Mouse (Mus musculus) heart, embryonic 14.5 days (tissue): ENCODE measurements around the gene Fto. TPM values are rescaled to one million over a fixed set of nuclear protein-coding genes. Genes with fewer than 3 reads are reported as not detected.
A peak's percentile ranks its signal among the peaks of the same experiment; 100 is the strongest.

Source experiments
- ATAC-seq: fragments of 200-750 bp; cut with Nextera tagmentation; 2 replicates; pipeline ENCODE4 v1.8.0; 2017; ENCODE audit warnings: low read depth, moderate TSS enrichment; ENCODE audit not compliant: insufficient number of reproducible peaks, insufficient read depth, low FRiP score
- H3K27ac ChIP-seq, 2 experiments: fragments of 200-500 bp in 1 of 2; fragments of 300-500 bp in 1 of 2; sonication (generic) in 1 of 2; replicated peaks in 1 of 2; 2 replicates each; pipeline ENCODE4 v1.5.1; 2012 to 2014; ENCODE audit warnings: low read depth in 2 of 2, low read length in 2 of 2, control low read depth in 1 of 2, mild to moderate bottlenecking in 1 of 2, mixed read lengths in 1 of 2; ENCODE audit not compliant: control insufficient read depth in 1 of 2, insufficient read depth in 1 of 2
- H3K27me3 ChIP-seq: fragments of 300-500 bp; sonication (generic); 2 replicates; pipeline ENCODE4 v1.6.1; 2014; ENCODE audit warnings: mild to moderate bottlenecking, low read length, control low read depth; ENCODE audit not compliant: control insufficient read depth, insufficient read depth
- H3K36me3 ChIP-seq: fragments of 300-500 bp; sonication (generic); 2 replicates; pipeline ENCODE4 v1.6.1; 2014; ENCODE audit warnings: mild to moderate bottlenecking, control low read depth, low read length, mixed read lengths; ENCODE audit not compliant: control insufficient read depth, insufficient read depth
- H3K4me1 ChIP-seq, 2 experiments: fragments of 200-500 bp in 1 of 2; fragments of 300-500 bp in 1 of 2; sonication (generic) in 1 of 2; 2 replicates each; pipeline ENCODE4 v1.6.1; 2012 to 2014; ENCODE audit warnings: low read length in 2 of 2, control low read depth in 1 of 2, mixed read lengths in 1 of 2; ENCODE audit not compliant: control insufficient read depth in 2 of 2, insufficient read depth in 2 of 2
- H3K4me2 ChIP-seq: fragments of 300-500 bp; sonication (generic); 2 replicates; pipeline ENCODE4 v1.6.1; 2014; ENCODE audit warnings: mild to moderate bottlenecking, low read length
- H3K4me3 ChIP-seq, 2 experiments: fragments of 200-500 bp in 1 of 2; fragments of 300-500 bp in 1 of 2; sonication (generic) in 1 of 2; 2 replicates each; pipeline ENCODE4 v1.5.1; 2012 to 2014; ENCODE audit warnings: low read length in 2 of 2, mild to moderate bottlenecking in 2 of 2, control low read depth in 1 of 2, low read depth in 1 of 2, moderate library complexity in 1 of 2; ENCODE audit not compliant: control insufficient read depth in 1 of 2, insufficient read depth in 1 of 2
- H3K9ac ChIP-seq: fragments of 300-500 bp; sonication (generic); 2 replicates; pipeline ENCODE4 v1.6.1; 2014; ENCODE audit warnings: mild to moderate bottlenecking, low read length
- H3K9me3 ChIP-seq: fragments of 300-500 bp; sonication (generic); 2 replicates; pipeline ENCODE4 v1.6.1; 2016; ENCODE audit warnings: low read length, control low read depth; ENCODE audit not compliant: control insufficient read depth
- WGBS: fragments of 180-500 bp; shearing (Covaris S2); extraction: QIAGEN DNeasy Blood & Tissue Kit; methylation state at CpG from one replicate; pipeline ENCODE4 v1.1.7; 2014; 5-methylcytosine and 5-hydroxymethylcytosine counted together
- polyA plus RNA-seq: library from polyadenylated mRNA; unstranded; fragments of >200 nt; fragmentation: Nextera tagmentation; extraction: Ambion mirVana; gene quantifications from 2 replicates; pipeline ENCODE4 v1.2.1, GENCODE M21; 2014

The Fto gene
- polyA plus RNA-seq, 1 experiment from 2014 or later = 71.5 TPM

GRCm38 (mm10) chr8:91304481-91305386 is 8.6 kb upstream of the Fto start:
- H3K4me3 ChIP-seq = no peak overlapping the region
- H3K36me3 ChIP-seq = peaks cover 30% of the 10 kb centered on the region
- no peak overlapping the region for H3K4me2 ChIP-seq
- no peak for ATAC-seq
- H3K27me3 ChIP-seq = no peaks in the 10 kb centered on the region
- no peaks in the 10 kb centered on the region for H3K4me1 ChIP-seq
- no peaks in the 10 kb centered on the region for H3K9me3 ChIP-seq
- H3K9ac ChIP-seq = no peak overlapping the region
- WGBS = 63% methylated on average over 17 of the region's 17 CpGs
- H3K27ac ChIP-seq = no peak overlapping the region

GRCm38 (mm10) chr8:91312342-91312741 is 983 bp upstream of the Fto start:
- Histone ChIP-seq H3K9ac (peak overlapping the region; percentile 79), H3K27me3 (no peaks in the 10 kb centered on the region), H3K4me2 (peak overlapping the region; percentile 91), H3K27ac (no peak overlapping the region), H3K4me1 (peaks cover 0 to 18% of the 10 kb centered on the region in 2 experiments; a peak in 2 of 4 replicates), H3K4me3 (peak overlapping the region; percentile 58 to 88; a peak in 3 of 4 replicates), H3K36me3 (peaks cover 15% of the 10 kb centered on the region), H3K9me3 (no peaks in the 10 kb centered on the region)
- 65% methylated on average over 2 of the region's 2 CpGs for WGBS
- no peak for ATAC-seq

- Histone ChIP-seq H3K4me1 (peaks cover 0 to 11% of the 10 kb centered on the region in 2 experiments; a peak in 2 of 4 replicates), H3K27ac (no peak overlapping the region), H3K4me3 (no peak overlapping the region), H3K36me3 (peaks cover 10% of the 10 kb centered on the region), H3K4me2 (no peak overlapping the region), H3K9ac (no peak overlapping the region), H3K9me3 (no peaks in the 10 kb centered on the region), H3K27me3 (no peaks in the 10 kb centered on the region)
- WGBS = 91% methylated on average over 5 of the region's 5 CpGs
- no peak for ATAC-seq
Observed at GRCm38 (mm10) chr8:91317567-91318227, 4.4 kb downstream of the Fto start.

GRCm38 (mm10) chr8:91318938-91319729 is 5.8 kb downstream of the Fto start:
- Histone ChIP-seq H3K9me3 (no peaks in the 10 kb centered on the region), H3K27me3 (no peaks in the 10 kb centered on the region), H3K9ac (no peak overlapping the region), H3K4me2 (no peak overlapping the region), H3K27ac (no peak overlapping the region), H3K4me1 (peaks cover 7 to 22% of the 10 kb centered on the region in 2 experiments), H3K4me3 (no peak overlapping the region), H3K36me3 (peaks cover 13% of the 10 kb centered on the region)
- no peak for ATAC-seq
- 91% methylated on average over 7 of the region's 7 CpGs for WGBS

GRCm38 (mm10) chr8:91323511-91323910 is 10.2 kb downstream of the Fto start:
- H3K27ac ChIP-seq = peak overlapping the region in 1 of 2 experiments; percentile 61; a peak in 2 of 4 replicates
- H3K4me2 ChIP-seq = peak overlapping the region; percentile 13; the same call in 1 of the 2 replicates

GRCm38 (mm10) chr8:91324271-91324670 is 10.9 kb downstream of the Fto start:
- Histone ChIP-seq H3K4me2 (peak overlapping the region; percentile 13; the same call in 1 of the 2 replicates), H3K36me3 (0 out of 2 replicates have a peak, but pooled peaks cover 12% of the 10 kb centered on the region), H3K4me1 (peaks cover 14 to 24% of the 10 kb centered on the region in 2 experiments), H3K27ac (peak overlapping the region in 1 of 2 experiments; percentile 61; a peak in 1 of 4 replicates), H3K9me3 (no peaks in the 10 kb centered on the region), H3K4me3 (no peak overlapping the region), H3K27me3 (no peaks in the 10 kb centered on the region), H3K9ac (no peak overlapping the region; the same call in 1 of the 2 replicates)
- 70% methylated on average over 9 of the region's 9 CpGs for WGBS
- ATAC-seq = no peak

More at GRCm38 (mm10) chr8:91323511-91323910, 10.2 kb downstream of the Fto start:
- Histone ChIP-seq H3K4me1 (peaks cover 10 to 18% of the 10 kb centered on the region in 2 experiments), H3K9me3 (no peaks in the 10 kb centered on the region), H3K27me3 (no peaks in the 10 kb centered on the region), H3K9ac (peak overlapping the region; percentile 21; the same call in 1 of the 2 replicates), H3K4me3 (no peak overlapping the region), H3K36me3 (0 out of 2 replicates have a peak, but pooled peaks cover 12% of the 10 kb centered on the region)
- WGBS = 50% methylated on average over 7 of the region's 7 CpGs
- no peak for ATAC-seq

- Histone ChIP-seq H3K27me3 (no peaks in the 10 kb centered on the region), H3K4me2 (no peak overlapping the region), H3K27ac (no peak overlapping the region), H3K9me3 (no peaks in the 10 kb centered on the region), H3K4me3 (no peak overlapping the region), H3K4me1 (peaks cover 15 to 30% of the 10 kb centered on the region in 2 experiments), H3K9ac (no peak overlapping the region), H3K36me3 (0 out of 2 replicates have a peak, but pooled peaks cover 12% of the 10 kb centered on the region)
- ATAC-seq = no peak
- WGBS = 94% methylated on average over 4 of the region's 4 CpGs
Observed at GRCm38 (mm10) chr8:91324916-91325315, 11.6 kb downstream of the Fto start.
